Mouse (Mus musculus): ENCODE results near the gene Vmn1r210.

- no peak for TF ChIP-seq CHD2 (IDR thresholded peaks at IDR 0.05; ENCODE audit: low read depth, low read length)
- no peak for TF ChIP-seq MAFK (IDR thresholded peaks at IDR 0.05; ENCODE audit: insufficient read depth, low read depth, low read length)
- TF ChIP-seq ZNF384 (IDR thresholded peaks at IDR 0.05; ENCODE audit: low read depth, low read length): no peak
- TF ChIP-seq HCFC1 (IDR thresholded peaks at IDR 0.05; ENCODE audit: borderline replicate concordance, insufficient read depth, low read length): no peak
- TF ChIP-seq ZC3H11A (IDR thresholded peaks at IDR 0.05; ENCODE audit: borderline replicate concordance, low read depth, low read length): peak; percentile 40; the same call in 1 of the 2 replicates
Measured at GRCm38 (mm10) chr13:22879257-22879656, 48.1 kb upstream of the Vmn1r210 start.
